Mouse (Mus musculus): ENCODE measurements around the gene Rpl37a. TPM values are rescaled to one million over a fixed set of nuclear protein-coding genes. Genes with fewer than 3 reads are reported as not detected.

Gene Rpl37a
- polyA plus RNA-seq, 1 experiment from 2014 or later = 1,350 TPM

DNA sequence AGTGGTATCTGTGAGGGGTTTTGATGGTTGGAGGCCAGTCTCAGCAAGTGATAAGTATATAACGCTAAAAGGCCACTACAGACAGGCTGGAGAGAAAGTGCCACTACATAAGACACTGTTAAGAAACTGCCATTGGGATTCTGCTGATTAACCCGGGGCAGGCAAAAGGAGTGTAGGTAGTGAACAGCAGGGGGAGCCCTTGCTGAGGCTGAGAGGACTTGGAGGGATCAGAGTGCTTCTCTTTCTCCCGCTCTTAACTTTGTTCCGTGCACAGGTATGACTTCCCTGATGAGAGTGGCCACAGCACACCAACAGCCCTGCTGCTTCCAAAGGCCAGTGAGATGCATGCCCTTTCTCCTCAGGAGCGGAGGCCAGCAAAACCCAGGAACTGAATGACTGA, 7.8 kb downstream of the Rpl37a start:
- H3K4me1 ChIP-seq = peaks cover 7% of the 10 kb centered on the region
- no peaks in the 10 kb centered on the region for H3K27me3 ChIP-seq (ENCODE audit: low read depth, poor library complexity, severe bottlenecking)
- no peaks in the 10 kb centered on the region for H3K9me3 ChIP-seq (replicated peaks)
- no peak overlapping the region for H3K27ac ChIP-seq
- DNase-seq (ENCODE audit: low spot score) = peak; percentile 77
- no peak overlapping the region for H3K4me3 ChIP-seq
- peaks cover 21% of the 10 kb centered on the region for H3K36me3 ChIP-seq
- 29% methylated on average over 5 of the region's 5 CpGs for WGBS

DNA sequence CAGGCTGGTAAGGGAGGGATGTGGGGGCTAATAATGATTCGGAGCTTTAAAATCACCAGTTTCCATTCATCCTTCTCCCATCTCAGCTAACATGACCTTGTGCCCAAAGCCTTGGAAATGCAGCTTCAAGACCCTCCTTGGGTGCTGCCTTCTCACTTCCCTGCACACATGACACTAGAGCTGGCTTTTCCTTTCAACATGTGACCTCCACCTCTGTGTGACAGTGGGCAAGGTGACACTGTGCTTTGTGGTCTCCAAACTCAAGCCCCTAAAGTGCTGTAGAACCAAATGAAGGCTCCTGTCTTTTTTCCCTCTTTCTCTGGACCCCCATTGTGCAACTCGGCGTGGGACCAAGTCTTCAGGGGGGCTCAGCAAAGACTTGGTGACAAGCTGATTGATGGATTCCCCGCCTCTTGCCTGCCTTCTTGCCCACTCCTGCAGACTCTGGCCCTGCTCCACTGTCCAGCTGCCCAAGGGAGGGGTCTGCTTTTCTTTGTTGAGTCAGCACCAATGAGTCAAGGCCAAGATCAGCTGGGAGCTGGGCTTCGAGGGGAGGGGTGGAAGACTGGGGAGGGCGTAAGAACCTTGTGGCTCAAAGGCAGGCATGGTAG, 9.1 kb downstream of the Rpl37a start:
- Histone ChIP-seq H3K27ac (no peak overlapping the region), H3K9me3 (replicated peaks) (no peaks in the 10 kb centered on the region), H3K27me3 (ENCODE audit: low read depth, poor library complexity, severe bottlenecking) (no peaks in the 10 kb centered on the region), H3K36me3 (peaks cover 7% of the 10 kb centered on the region), H3K4me1 (peaks cover 7% of the 10 kb centered on the region), H3K4me3 (no peak overlapping the region)
- 48% methylated on average over 6 of the region's 6 CpGs for WGBS
- no peak for DNase-seq (ENCODE audit: low spot score)

DNA sequence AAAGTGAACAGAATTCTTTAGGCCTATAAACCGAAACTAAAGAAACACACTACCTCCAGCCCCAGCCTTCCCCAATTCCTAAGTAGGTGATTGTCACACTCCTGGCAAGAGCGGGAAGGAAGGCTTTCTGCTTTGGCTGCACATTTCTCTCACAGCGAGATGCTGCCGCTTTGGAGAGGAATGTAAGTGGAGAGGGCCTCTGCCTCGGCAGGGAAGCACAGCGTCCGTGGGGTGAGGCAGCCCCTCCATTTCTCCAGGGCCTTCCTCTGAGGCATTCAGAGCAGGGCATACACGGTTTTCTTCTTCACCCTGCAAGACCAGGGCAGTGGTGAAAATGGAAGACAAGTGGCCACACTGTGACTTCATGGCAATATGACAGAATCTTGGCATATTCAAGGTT, 11.6 kb downstream of the Rpl37a start:
- no peaks in the 10 kb centered on the region for H3K9me3 ChIP-seq (replicated peaks)
- H3K27me3 ChIP-seq (ENCODE audit: low read depth, poor library complexity, severe bottlenecking) = no peaks in the 10 kb centered on the region
- peaks cover 2% of the 10 kb centered on the region; the same call in 1 of the 2 replicates for H3K36me3 ChIP-seq
- peaks cover 7% of the 10 kb centered on the region for H3K4me1 ChIP-seq
- no peak for DNase-seq (ENCODE audit: low spot score)
- H3K27ac ChIP-seq = 0 out of 2 replicates have a peak overlapping the region, but pooled peaks have one; percentile 25
- 49% methylated on average over 8 of the region's 8 CpGs for WGBS
- H3K4me3 ChIP-seq = no peak overlapping the region

DNA sequence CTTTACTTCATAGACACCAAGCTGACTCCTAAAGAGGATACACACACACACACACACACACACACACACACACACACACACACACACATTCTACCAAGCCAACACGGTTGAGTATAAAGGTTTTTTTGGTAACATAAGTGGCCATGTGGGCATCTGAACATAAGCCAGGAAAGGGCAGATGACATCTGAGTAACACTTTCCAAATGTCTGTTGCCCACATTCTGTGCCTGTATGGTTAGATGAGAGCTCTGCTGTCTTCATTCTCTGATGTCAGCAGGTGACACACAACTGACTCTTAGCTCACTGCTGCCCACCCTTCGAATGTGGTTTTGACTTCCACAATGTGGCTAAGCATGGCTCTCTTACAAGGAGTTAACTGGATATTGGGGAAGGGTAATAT, 13.3 kb downstream of the Rpl37a start:
- Histone ChIP-seq H3K36me3 (peaks cover 2% of the 10 kb centered on the region; the same call in 1 of the 2 replicates), H3K4me1 (peaks cover 16% of the 10 kb centered on the region), H3K4me3 (no peak overlapping the region), H3K27me3 (ENCODE audit: low read depth, poor library complexity, severe bottlenecking) (no peaks in the 10 kb centered on the region), H3K9me3 (replicated peaks) (no peaks in the 10 kb centered on the region), H3K27ac (no peak overlapping the region)
- DNase-seq (ENCODE audit: low spot score) = no peak
- WGBS = 89% methylated on average over 2 of the region's 2 CpGs

DNA sequence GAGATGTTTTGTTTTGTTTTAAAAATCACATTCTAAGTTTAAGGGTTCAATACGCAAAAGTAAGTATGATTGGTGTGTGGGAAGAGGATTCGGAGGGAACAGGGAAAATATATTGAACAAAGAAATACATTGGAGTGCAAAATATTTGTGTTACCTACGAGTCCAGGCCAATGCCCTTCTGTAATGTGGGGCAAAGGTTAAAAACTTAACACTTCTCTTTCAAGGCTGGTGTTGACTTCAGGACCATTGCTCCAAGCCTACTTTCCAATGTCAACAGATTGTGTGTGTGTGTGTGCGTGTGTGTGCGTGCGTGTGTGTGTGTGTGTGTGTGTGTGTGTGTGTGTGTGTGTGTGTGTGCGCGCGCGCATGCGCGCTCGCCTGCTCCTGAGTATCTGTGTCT, 14.9 kb downstream of the Rpl37a start:
- no peak overlapping the region for H3K27ac ChIP-seq

DNA sequence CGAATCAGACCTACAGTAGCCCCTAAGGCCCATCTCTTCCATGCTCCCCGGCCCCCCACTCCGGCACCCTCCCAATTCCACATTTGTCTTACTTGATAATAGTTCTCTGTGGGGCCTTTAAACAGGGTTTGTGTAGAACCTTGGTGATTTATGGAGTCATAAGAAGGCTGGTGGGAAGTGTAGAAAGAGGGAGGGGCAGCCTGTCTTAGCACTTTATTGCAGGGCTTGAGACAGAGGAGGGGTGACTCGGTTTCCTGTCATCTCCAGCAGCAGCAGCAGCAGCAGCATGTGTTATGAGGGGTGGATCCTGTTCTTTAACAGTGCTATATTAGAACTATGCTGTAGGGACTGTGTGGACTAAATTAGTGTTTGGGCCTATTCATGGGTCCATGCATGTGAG, 17.7 kb downstream of the Rpl37a start:
- WGBS = 44% methylated on average over 4 of the region's 4 CpGs
- Histone ChIP-seq H3K27me3 (ENCODE audit: low read depth, poor library complexity, severe bottlenecking) (no peaks in the 10 kb centered on the region), H3K4me3 (no peak overlapping the region), H3K27ac (no peak overlapping the region), H3K4me1 (peaks cover 24% of the 10 kb centered on the region), H3K9me3 (replicated peaks) (no peaks in the 10 kb centered on the region), H3K36me3 (no peaks in the 10 kb centered on the region)
- DNase-seq (ENCODE audit: low spot score) = no peak

More for the DNA sequence above, 14.9 kb downstream of the Rpl37a start:
- Histone ChIP-seq H3K9me3 (replicated peaks) (no peaks in the 10 kb centered on the region), H3K27me3 (ENCODE audit: low read depth, poor library complexity, severe bottlenecking) (no peaks in the 10 kb centered on the region), H3K36me3 (no peaks in the 10 kb centered on the region), H3K4me3 (no peak overlapping the region), H3K4me1 (peaks cover 24% of the 10 kb centered on the region)
- DNase-seq (ENCODE audit: low spot score) = no peak
- WGBS = 91% methylated on average over 13 of the region's 13 CpGs

DNA sequence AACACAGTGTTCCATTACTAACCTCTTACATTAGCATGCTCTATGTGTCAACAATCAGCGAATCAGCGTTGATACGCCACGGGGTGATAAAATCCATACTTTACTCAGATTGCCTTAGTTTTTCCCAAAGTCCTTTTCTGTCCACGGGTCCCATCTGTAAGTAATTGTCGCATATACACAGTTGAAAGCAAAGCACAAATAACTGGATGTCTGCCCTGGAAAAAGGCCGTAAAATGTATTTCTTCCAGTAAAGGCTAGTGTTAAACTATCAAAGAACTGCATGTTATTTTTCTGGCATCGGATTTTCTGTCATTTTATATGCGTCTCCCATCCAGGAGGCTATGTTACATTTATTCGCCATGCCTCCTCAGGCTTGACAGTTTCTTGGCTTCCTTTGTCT, 19.0 kb downstream of the Rpl37a start:
- peaks cover 24% of the 10 kb centered on the region for H3K4me1 ChIP-seq
- H3K4me3 ChIP-seq = no peak overlapping the region
- H3K27ac ChIP-seq = 0 out of 2 replicates have a peak overlapping the region, but pooled peaks have one; percentile 71
- DNase-seq (ENCODE audit: low spot score) = no peak
- no peaks in the 10 kb centered on the region for H3K36me3 ChIP-seq
- 83% methylated on average over 10 of the region's 10 CpGs for WGBS
- H3K9me3 ChIP-seq (replicated peaks) = no peaks in the 10 kb centered on the region
- H3K27me3 ChIP-seq (ENCODE audit: low read depth, poor library complexity, severe bottlenecking) = no peaks in the 10 kb centered on the region

DNA sequence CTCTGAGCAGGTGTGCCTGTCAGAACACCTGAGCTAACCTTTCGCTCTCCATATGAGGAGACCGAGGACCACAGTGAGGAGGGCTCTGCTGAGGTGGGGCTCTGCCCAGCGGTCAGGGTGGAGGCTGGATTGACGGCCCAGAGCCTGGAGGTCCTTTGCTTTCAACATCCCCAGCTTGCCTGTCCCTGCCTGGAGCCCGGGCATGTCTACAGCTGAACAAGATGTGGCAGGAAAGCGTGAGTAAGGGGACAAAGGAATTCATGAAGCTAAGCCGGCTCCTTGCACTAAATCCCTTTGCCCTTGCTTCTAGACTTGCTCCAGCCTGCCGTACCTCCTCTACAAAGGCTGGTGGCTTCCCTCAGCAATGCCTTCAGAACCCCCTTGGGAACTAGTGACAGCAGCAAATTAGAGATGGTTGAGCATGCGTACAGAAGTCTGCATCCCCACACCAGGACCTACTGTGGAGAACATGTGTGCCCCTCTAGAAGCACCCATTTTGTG, 22.2 kb downstream of the Rpl37a start:
- 83% methylated on average over 9 of the region's 9 CpGs for WGBS
- H3K27ac ChIP-seq = no peak overlapping the region
- no peak for DNase-seq (ENCODE audit: low spot score)

DNA sequence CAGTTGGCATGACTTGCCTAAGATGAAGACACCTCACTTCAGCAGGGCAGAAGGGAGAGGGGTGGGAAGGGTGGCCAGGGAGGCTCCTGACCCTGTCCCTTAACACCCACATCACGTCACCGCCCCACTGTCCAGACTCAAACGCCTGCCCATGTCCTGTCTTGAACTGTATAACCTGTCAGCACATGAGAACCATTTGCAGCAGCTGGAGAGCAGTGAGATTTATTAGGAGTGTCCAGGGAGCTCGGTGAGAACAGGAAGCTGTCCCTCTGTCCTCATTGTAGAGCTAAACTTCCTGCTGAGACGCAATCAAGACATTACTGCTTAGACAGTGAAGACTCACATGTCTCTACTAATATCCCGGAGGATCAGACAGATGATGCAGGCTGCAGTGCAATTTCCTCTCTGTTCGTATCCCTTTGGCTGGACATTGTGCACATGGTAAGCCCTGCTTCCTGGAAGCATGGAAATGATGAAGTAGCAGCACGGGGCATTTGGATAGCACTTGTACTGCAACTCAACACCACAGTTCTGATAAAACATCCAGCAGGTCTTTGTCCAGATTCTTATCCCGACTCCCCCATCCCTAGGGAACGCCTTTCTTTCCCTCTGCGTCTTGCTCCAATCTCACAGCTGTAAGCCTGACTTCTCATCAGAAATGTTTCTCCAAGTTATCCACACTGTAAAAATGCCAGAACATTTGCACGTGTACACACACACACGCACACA, 25.5 kb downstream of the Rpl37a start:
- H3K27me3 ChIP-seq (ENCODE audit: low read depth, poor library complexity, severe bottlenecking) = no peaks in the 10 kb centered on the region
- no peaks in the 10 kb centered on the region for H3K36me3 ChIP-seq
- WGBS = 55% methylated on average over 13 of the region's 13 CpGs
- H3K4me3 ChIP-seq = no peak overlapping the region
- no peak for DNase-seq (ENCODE audit: low spot score)
- H3K27ac ChIP-seq = no peak overlapping the region
- peaks cover 18% of the 10 kb centered on the region for H3K4me1 ChIP-seq
- H3K9me3 ChIP-seq (replicated peaks) = no peaks in the 10 kb centered on the region

More for the DNA sequence above, 22.2 kb downstream of the Rpl37a start:
- Histone ChIP-seq H3K4me1 (peaks cover 37% of the 10 kb centered on the region), H3K4me3 (no peak overlapping the region), H3K27me3 (ENCODE audit: low read depth, poor library complexity, severe bottlenecking) (no peaks in the 10 kb centered on the region), H3K9me3 (replicated peaks) (no peaks in the 10 kb centered on the region), H3K36me3 (no peaks in the 10 kb centered on the region)

DNA sequence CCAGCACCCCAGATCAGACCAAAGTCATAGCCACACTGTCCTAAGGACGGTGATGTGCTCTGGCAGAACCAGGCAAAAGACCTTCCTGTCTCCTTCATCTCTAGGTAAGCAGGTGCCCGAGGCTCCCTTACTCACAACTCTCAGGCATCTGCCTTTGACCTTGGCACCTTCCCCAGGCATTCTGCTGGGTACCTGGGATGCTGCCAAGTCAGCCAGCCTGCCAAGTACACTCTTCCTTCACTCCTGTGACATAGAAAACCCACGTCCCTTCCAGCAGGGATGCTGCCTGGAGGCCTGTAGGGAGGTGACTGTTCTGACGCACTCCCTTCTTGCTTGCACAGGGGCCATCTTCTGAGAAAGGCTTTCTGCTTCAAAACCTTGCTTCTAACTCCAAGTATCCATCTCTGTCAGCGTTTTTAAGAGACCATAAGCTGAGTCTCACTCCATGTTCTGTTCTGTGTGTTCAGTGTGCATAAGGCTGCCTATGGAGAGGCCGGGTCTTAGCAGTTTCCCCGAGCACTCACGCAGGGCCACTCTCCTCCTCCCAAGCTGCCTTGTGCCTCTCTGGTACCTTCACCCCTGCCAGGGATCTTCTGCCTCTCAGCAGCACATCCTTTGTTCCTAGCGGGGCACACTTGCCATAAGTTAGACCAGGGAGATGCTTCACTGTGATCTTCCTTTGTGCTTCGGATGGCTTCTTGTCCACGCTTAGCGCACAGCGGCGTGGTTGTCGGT, 28.0 kb downstream of the Rpl37a start:
- DNase-seq (ENCODE audit: low spot score) = no peak
- no peaks in the 10 kb centered on the region for H3K36me3 ChIP-seq
- H3K27me3 ChIP-seq (ENCODE audit: low read depth, poor library complexity, severe bottlenecking) = no peaks in the 10 kb centered on the region
- H3K27ac ChIP-seq = peak overlapping the region; percentile 3; the same call in 1 of the 2 replicates
- 86% methylated on average over 15 of the region's 15 CpGs for WGBS
- H3K4me3 ChIP-seq = no peak overlapping the region
- peaks cover 18% of the 10 kb centered on the region for H3K4me1 ChIP-seq
- H3K9me3 ChIP-seq (replicated peaks) = no peaks in the 10 kb centered on the region

DNA sequence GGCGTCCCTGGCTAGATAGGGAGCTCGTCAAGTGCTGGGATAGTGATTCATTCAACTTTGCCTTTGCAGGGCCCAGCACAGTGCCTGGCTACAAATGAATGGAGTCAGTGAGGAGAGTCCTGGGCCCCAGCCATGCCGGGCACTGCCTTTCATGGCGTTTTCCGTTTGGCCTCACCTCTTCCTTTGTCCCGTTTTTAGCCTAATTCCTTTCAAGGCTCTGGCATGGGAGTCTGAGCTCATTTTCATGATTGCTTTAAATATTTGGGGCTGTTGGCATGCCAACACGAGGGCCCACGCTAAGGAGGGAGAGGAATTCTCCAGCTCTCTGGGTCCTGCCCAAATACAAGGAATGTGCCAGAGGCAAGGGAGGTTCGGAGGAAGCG, 28.6 kb downstream of the Rpl37a start:
- 82% methylated on average over 10 of the region's 10 CpGs for WGBS
- no peaks in the 10 kb centered on the region for H3K9me3 ChIP-seq (replicated peaks)
- H3K4me1 ChIP-seq = peaks cover 18% of the 10 kb centered on the region
- no peaks in the 10 kb centered on the region for H3K27me3 ChIP-seq (ENCODE audit: low read depth, poor library complexity, severe bottlenecking)
- H3K4me3 ChIP-seq = no peak overlapping the region
- DNase-seq (ENCODE audit: low spot score) = no peak
- H3K36me3 ChIP-seq = no peaks in the 10 kb centered on the region
- peak overlapping the region; percentile 3; the same call in 1 of the 2 replicates for H3K27ac ChIP-seq

DNA sequence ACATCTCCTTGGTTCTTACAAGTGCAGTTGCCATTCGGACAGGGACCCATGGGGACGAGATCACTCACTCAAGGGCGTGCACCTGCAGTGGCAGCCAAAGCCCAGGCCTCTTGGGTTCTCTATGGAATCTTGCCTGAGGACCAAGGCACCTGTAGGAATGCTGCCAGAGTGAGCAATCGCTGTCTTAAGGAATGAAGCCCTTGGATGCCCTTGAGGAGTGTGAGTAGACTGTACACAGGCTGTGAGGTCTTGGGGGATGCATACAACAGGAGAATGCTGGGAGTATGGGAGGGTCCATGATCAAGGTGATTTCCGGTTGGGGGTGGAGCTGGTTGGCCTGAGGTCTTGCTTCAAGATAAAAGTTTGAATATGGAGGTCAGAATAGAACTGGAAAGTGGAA, 30.3 kb downstream of the Rpl37a start:
- no peak overlapping the region for H3K27ac ChIP-seq
- DNase-seq (ENCODE audit: low spot score) = no peak
- no peaks in the 10 kb centered on the region for H3K27me3 ChIP-seq (ENCODE audit: low read depth, poor library complexity, severe bottlenecking)
- no peaks in the 10 kb centered on the region for H3K9me3 ChIP-seq (replicated peaks)
- H3K4me3 ChIP-seq = no peak overlapping the region
- WGBS = 88% methylated on average over 5 of the region's 5 CpGs
- H3K4me1 ChIP-seq = peaks cover 14% of the 10 kb centered on the region
- H3K36me3 ChIP-seq = no peaks in the 10 kb centered on the region

Data from limb, embryonic 10.5 days (tissue).